Mouse (Mus musculus) spleen, adult 2 months (tissue): ENCODE measurements around the gene Elmsan1.

Experiments used
- CTCF ChIP-seq: fragments of 200-500 bp; IDR thresholded peaks from 2 replicates; pipeline ENCODE4 v1.5.1; 2011; ENCODE audit warnings: mild to moderate bottlenecking, inconsistent platforms; ENCODE audit not compliant: insufficient read depth, insufficient read length, insufficient replicate concordance; ENCODE audit errors: extremely low read depth
- POLR2A ChIP-seq: fragments of 200-500 bp; IDR thresholded peaks from 2 replicates; pipeline ENCODE4 v1.6.1; 2011; ENCODE audit warnings: low read depth, low read length, inconsistent platforms

DNA sequence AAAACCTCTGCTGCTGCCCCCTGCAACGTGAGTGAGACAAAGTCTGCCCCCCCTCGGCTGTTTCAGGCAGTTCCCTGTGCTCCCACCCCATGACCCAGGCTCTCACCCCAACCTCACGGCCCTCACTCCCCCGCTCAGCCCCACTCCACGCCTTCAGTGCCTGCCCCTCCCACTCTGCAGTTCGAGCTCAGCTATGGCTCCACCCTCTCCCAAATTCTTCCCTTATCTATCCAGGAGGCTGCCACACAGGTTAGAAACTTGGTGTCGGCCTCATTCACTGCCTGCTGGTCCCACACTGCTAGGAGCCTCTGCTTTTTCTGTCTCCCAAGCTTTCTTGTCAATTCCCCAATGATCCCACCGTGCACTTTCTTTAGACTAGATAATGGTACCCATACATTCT, 57.6 kb downstream of the Elmsan1 start:
- no peak for TF ChIP-seq CTCF
- no peak for TF ChIP-seq POLR2A
